Mouse (Mus musculus) MEL (cell line): ENCODE measurements at regions not wholly inside any gene's neighbourhood (a gene's known extent, or its start where the extent isn't known, plus 50 kb on each side); places are given as distances from the start of the nearest gene placed in this dataset.

ENCODE experiments used
- DNase-seq: peaks from one replicate; pipeline ENCODE4 v3.0.0; 2011; ENCODE audit warnings: low read depth, low spot score
- H3K27ac ChIP-seq: 2 replicates; pipeline ENCODE4 v1.5.1; 2012; ENCODE audit warnings: low read depth, mild to moderate bottlenecking, control low read depth, low read length, moderate library complexity; ENCODE audit not compliant: control insufficient read depth
- H3K27me3 ChIP-seq, 2 experiments: fragments of 150-350 bp in 1 of 2; sonication (generic) in 1 of 2; 2 replicates each; pipeline ENCODE4 v1.6.1; 2012; ENCODE audit warnings: low read length in 2 of 2, mild to moderate bottlenecking in 2 of 2, improper control_type of control experiment in 1 of 2, moderate library complexity in 1 of 2; ENCODE audit not compliant: insufficient read depth in 2 of 2, control insufficient read depth in 1 of 2
- H3K36me3 ChIP-seq, 2 experiments: 2 replicates each; pipeline ENCODE4 v1.6.1; 2012 to 2014; ENCODE audit warnings: low read length in 2 of 2, improper control_type of control experiment in 1 of 2, inconsistent platforms in 1 of 2, mild to moderate bottlenecking in 1 of 2; ENCODE audit not compliant: insufficient read depth in 2 of 2, control insufficient read depth in 1 of 2
- H3K4me1 ChIP-seq, 2 experiments: fragments of 150-350 bp in 1 of 2; sonication (generic) in 1 of 2; 2 replicates each; pipeline ENCODE4 v1.6.1; 2012; ENCODE audit warnings: low read length in 2 of 2, improper control_type of control experiment in 1 of 2, mild to moderate bottlenecking in 1 of 2; ENCODE audit not compliant: insufficient read depth in 2 of 2, control insufficient read depth in 1 of 2
- H3K4me3 ChIP-seq, 2 experiments: fragments of 150-350 bp in 1 of 2; sonication (generic) in 1 of 2; 2 replicates each; pipeline ENCODE4 v1.5.1; 2012; ENCODE audit warnings: low read depth in 2 of 2, low read length in 2 of 2, mild to moderate bottlenecking in 2 of 2, moderate library complexity in 2 of 2, control low read depth in 1 of 2, improper control_type of control experiment in 1 of 2; ENCODE audit not compliant: control insufficient read depth in 1 of 2, insufficient read depth in 1 of 2
- H3K79me2 ChIP-seq: 2 replicates; pipeline ENCODE4 v1.6.1; 2012; ENCODE audit warnings: mild to moderate bottlenecking, low read length, moderate library complexity; ENCODE audit not compliant: control insufficient read depth, poor library complexity, insufficient read depth
- H3K9ac ChIP-seq: 2 replicates; pipeline ENCODE4 v1.6.1; 2012; ENCODE audit warnings: low read depth, mild to moderate bottlenecking, control low read depth, low read length, moderate library complexity; ENCODE audit not compliant: control insufficient read depth, poor library complexity, severe bottlenecking
- H3K9me3 ChIP-seq: fragments of 150-350 bp; sonication (generic); replicated peaks from 2 replicates; pipeline ENCODE4 v1.6.1; 2012; ENCODE audit warnings: mild to moderate bottlenecking, low read length, improper control_type of control experiment, moderate library complexity; ENCODE audit not compliant: insufficient read depth
- CHD1 ChIP-seq: IDR thresholded peaks from 2 replicates; pipeline ENCODE4 v1.6.1; 2012; ENCODE audit warnings: low read depth, mild to moderate bottlenecking, inconsistent platforms, low read length, improper control_type of control experiment
- CTCF ChIP-seq, 3 experiments: IDR thresholded peaks in 2 of 3; conservative IDR thresholded peaks in 1 of 3; 2 replicates each; pipeline ENCODE4 v1.5.1; 2011 to 2012; ENCODE audit warnings: low read length in 3 of 3, low read depth in 2 of 3, mild to moderate bottlenecking in 2 of 3, improper control_type of control experiment in 1 of 3, inconsistent platforms in 1 of 3, mixed read lengths in 1 of 3, moderate library complexity in 1 of 3; ENCODE audit not compliant: control insufficient read depth in 1 of 3, insufficient read depth in 1 of 3, poor library complexity in 1 of 3, severe bottlenecking in 1 of 3
- EP300 ChIP-seq, 2 experiments: IDR thresholded peaks; 2 replicates each; pipeline ENCODE4 v1.6.1; 2011; ENCODE audit warnings: improper control_type of control experiment in 2 of 2, low read length in 2 of 2, low read depth in 1 of 2, mild to moderate bottlenecking in 1 of 2
- GABPA ChIP-seq: IDR thresholded peaks from 2 replicates; pipeline ENCODE4 v1.6.1; 2012; ENCODE audit warnings: low read depth, mild to moderate bottlenecking, inconsistent platforms, low read length, improper control_type of control experiment, moderate library complexity
- KAT2A ChIP-seq: conservative IDR thresholded peaks from 2 replicates; pipeline ENCODE4 v1.6.1; 2012; ENCODE audit warnings: low read depth, low read length, improper control_type of control experiment, inconsistent platforms
- MAFK ChIP-seq: IDR thresholded peaks from 2 replicates; pipeline ENCODE4 v1.6.1; 2011; ENCODE audit warnings: low read depth, mild to moderate bottlenecking, low read length, improper control_type of control experiment, borderline replicate concordance
- MAX ChIP-seq: IDR thresholded peaks from 2 replicates; pipeline ENCODE4 v1.6.1; 2011; ENCODE audit warnings: low read length, improper control_type of control experiment
- MAZ ChIP-seq: IDR thresholded peaks from 2 replicates; pipeline ENCODE4 v1.6.1; 2012; ENCODE audit warnings: low read depth, mild to moderate bottlenecking, inconsistent platforms, low read length, improper control_type of control experiment
- MEF2A ChIP-seq: IDR thresholded peaks from 2 replicates; pipeline ENCODE4 v1.6.1; 2014; ENCODE audit warnings: low read depth, mild to moderate bottlenecking, inconsistent platforms, low read length, improper control_type of control experiment; ENCODE audit not compliant: poor library complexity, insufficient replicate concordance, severe bottlenecking; ENCODE audit errors: extremely low read depth
- POLR2A ChIP-seq, 2 experiments: IDR thresholded peaks; 2 replicates each; pipeline ENCODE4 v1.6.1; 2011 to 2012; ENCODE audit warnings: low read length in 2 of 2, mild to moderate bottlenecking in 2 of 2, control low read depth in 1 of 2, improper control_type of control experiment in 1 of 2, low read depth in 1 of 2, moderate library complexity in 1 of 2; ENCODE audit not compliant: control insufficient read depth in 1 of 2, insufficient read depth in 1 of 2, poor library complexity in 1 of 2
- POLR2AphosphoS2 ChIP-seq: IDR thresholded peaks from 2 replicates; pipeline ENCODE4 v1.6.1; 2011; ENCODE audit warnings: low read length, improper control_type of control experiment
- POLR2AphosphoS5 ChIP-seq: IDR thresholded peaks from 2 replicates; pipeline ENCODE4 v1.6.1; 2012; ENCODE audit warnings: low read depth, borderline replicate concordance, mild to moderate bottlenecking, inconsistent platforms, low read length, moderate library complexity, mixed read lengths
- RAD21 ChIP-seq: IDR thresholded peaks from 2 replicates; pipeline ENCODE4 v1.6.1; 2011; ENCODE audit warnings: mild to moderate bottlenecking, low read depth, low read length, improper control_type of control experiment
- RCOR1 ChIP-seq: IDR thresholded peaks from 2 replicates; pipeline ENCODE4 v1.6.1; 2012; ENCODE audit warnings: low read depth, mild to moderate bottlenecking, inconsistent platforms, low read length, improper control_type of control experiment
- SIN3A ChIP-seq: IDR thresholded peaks from 2 replicates; pipeline ENCODE4 v1.6.1; 2012; ENCODE audit warnings: low read length, improper control_type of control experiment, inconsistent platforms
- SMC3 ChIP-seq: IDR thresholded peaks from 2 replicates; pipeline ENCODE4 v1.6.1; 2011; ENCODE audit warnings: low read depth, low read length, improper control_type of control experiment
- USF1 ChIP-seq: IDR thresholded peaks from 2 replicates; pipeline ENCODE4 v1.6.1; 2014; ENCODE audit warnings: low read depth, mild to moderate bottlenecking, inconsistent platforms, low read length, improper control_type of control experiment, moderate library complexity
- ZC3H11A ChIP-seq: IDR thresholded peaks from 2 replicates; pipeline ENCODE4 v1.6.1; 2012; ENCODE audit warnings: low read depth, mild to moderate bottlenecking, inconsistent platforms, low read length, improper control_type of control experiment

GRCm38 (mm10) chr8:107696384-107697346 lies 108.4 kb upstream of the Psmd7 start:
- no peak overlapping the region for H3K27ac ChIP-seq
- H3K4me3 ChIP-seq, result no peak overlapping the region
- no peaks in the 10 kb centered on the region for H3K4me1 ChIP-seq
- TF ChIP-seq POLR2AphosphoS5 (no peak), SMC3 (no peak), EP300 (IDR thresholded peaks at IDR 0.05; ENCODE audit: low read depth in 1 of 2, low read length in 2 of 2) (no peak), KAT2A (no peak), MAX (no peak)
- no peaks in the 10 kb centered on the region for H3K27me3 ChIP-seq
- DNase-seq, result no peak
- no peaks in the 10 kb centered on the region for H3K36me3 ChIP-seq
- H3K79me2 ChIP-seq, result no peaks in the 10 kb centered on the region
- no peak overlapping the region for H3K9ac ChIP-seq
- H3K9me3 ChIP-seq, result no peaks in the 10 kb centered on the region

- no peak for TF ChIP-seq GABPA
- no peaks in the 10 kb centered on the region for H3K36me3 ChIP-seq
- DNase-seq, result no peak
- no peak overlapping the region for H3K27ac ChIP-seq
- no peaks in the 10 kb centered on the region for H3K27me3 ChIP-seq
- H3K9me3 ChIP-seq, result no peaks in the 10 kb centered on the region
- no peaks in the 10 kb centered on the region for H3K4me1 ChIP-seq
- H3K4me3 ChIP-seq, result no peak overlapping the region
- no peak overlapping the region for H3K9ac ChIP-seq
- H3K79me2 ChIP-seq, result no peaks in the 10 kb centered on the region
Observed at GRCm38 (mm10) chr8:107699307-107699706, 111.0 kb upstream of the Psmd7 start.

DNA sequence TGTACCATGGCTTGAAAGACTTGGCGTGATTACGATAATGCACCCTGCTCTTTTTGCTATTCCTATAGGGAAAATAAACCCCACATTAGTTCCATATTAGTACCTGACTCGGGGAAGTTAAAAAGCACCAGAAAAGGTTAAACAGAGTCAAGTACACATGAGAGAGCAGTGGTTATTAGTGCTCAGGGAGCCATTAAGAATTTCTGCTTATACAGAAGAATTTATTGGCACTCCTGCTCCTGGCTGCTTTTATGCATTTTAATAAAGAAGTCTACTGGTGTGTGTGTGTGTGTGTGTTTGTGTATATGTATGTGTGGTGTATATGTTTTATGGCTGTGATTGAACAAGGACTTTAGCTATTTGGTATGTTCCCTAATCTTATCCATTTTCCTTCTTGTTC lies 111.5 kb upstream of the Psmd7 start:
- Histone ChIP-seq H3K27me3 (no peaks in the 10 kb centered on the region), H3K9ac (no peak overlapping the region), H3K4me1 (no peaks in the 10 kb centered on the region), H3K36me3 (no peaks in the 10 kb centered on the region), H3K27ac (no peak overlapping the region), H3K79me2 (no peaks in the 10 kb centered on the region), H3K9me3 (no peaks in the 10 kb centered on the region)
- no peak for DNase-seq
- no peak for TF ChIP-seq MAZ
- TF ChIP-seq, all 39 proteins: peak for 0
- no peak overlapping the region for H3K4me3 ChIP-seq

- Histone ChIP-seq H3K79me2 (no peaks in the 10 kb centered on the region), H3K4me3 (no peak overlapping the region), H3K27me3 (no peaks in the 10 kb centered on the region), H3K9ac (no peak overlapping the region), H3K36me3 (no peaks in the 10 kb centered on the region), H3K9me3 (no peaks in the 10 kb centered on the region), H3K4me1 (no peaks in the 10 kb centered on the region), H3K27ac (no peak overlapping the region)
- TF ChIP-seq KAT2A, result no peak
- TF ChIP-seq POLR2AphosphoS2, result no peak
- no peak for TF ChIP-seq RCOR1
- TF ChIP-seq MAFK, result no peak
- TF ChIP-seq EP300 (IDR thresholded peaks at IDR 0.05; ENCODE audit: low read depth in 1 of 2, low read length in 2 of 2), result no peak
- TF ChIP-seq MAX, result no peak
- TF ChIP-seq CHD1, result no peak
- TF ChIP-seq USF1, result no peak
- no peak for TF ChIP-seq POLR2A (IDR thresholded peaks at IDR 0.05; ENCODE audit: control insufficient read depth in 1 of 2, insufficient read depth in 1 of 2, low read depth in 1 of 2, low read length in 2 of 2, poor library complexity in 1 of 2)
- TF ChIP-seq SIN3A, result no peak
- TF ChIP-seq CTCF (IDR thresholded peaks at IDR 0.05 in 2 of 3, conservative IDR thresholded peaks at IDR 0.05 in 1 of 3; ENCODE audit: control insufficient read depth in 1 of 3, insufficient read depth in 1 of 3, low read depth in 2 of 3, low read length in 3 of 3, poor library complexity in 1 of 3, severe bottlenecking in 1 of 3), result no peak
- no peak for TF ChIP-seq GABPA
- no peak for TF ChIP-seq RAD21
- no peak for TF ChIP-seq ZC3H11A
- no peak for TF ChIP-seq MEF2A
- no peak for DNase-seq
Observed at GRCm38 (mm10) chr8:107715901-107716300, 127.6 kb upstream of the Psmd7 start.
